Mouse (Mus musculus): Measurements from ENCODE around the gene Ankrd2. TPM values are rescaled to one million over a fixed set of nuclear protein-coding genes. Genes with fewer than 3 reads are reported as not detected.

The Ankrd2 gene
- polyA plus RNA-seq, 1 experiment, result 6.8 TPM

- WGBS, result 91% methylated on average over 1 of the region's 1 CpGs
- Histone ChIP-seq H3K4me1 (ENCODE audit: control insufficient read depth, insufficient read depth, insufficient read length) (no peaks in the 10 kb centered on the region), H3K36me3 (ENCODE audit: control insufficient read depth, insufficient read depth, low read length) (no peaks in the 10 kb centered on the region), H3K27me3 (ENCODE audit: control insufficient read depth, insufficient read depth, low read length) (no peaks in the 10 kb centered on the region), H3K4me3 (ENCODE audit: extremely low read depth, insufficient read depth, insufficient read length) (no peak overlapping the region), H3K27ac (ENCODE audit: insufficient read depth, low read length) (no peak overlapping the region)
- TF ChIP-seq POLR2A (IDR thresholded peaks at IDR 0.05; ENCODE audit: low read depth, low read length) (no peak), CTCF (IDR thresholded peaks at IDR 0.05; ENCODE audit: extremely low read depth, insufficient read depth, insufficient read length, insufficient replicate concordance) (no peak)
- no peak for DNase-seq (ENCODE audit: low read depth in 1 of 2, low spot score in 2 of 2)
These were observed 14.5 kb downstream of the Ankrd2 start for GRCm38 (mm10) chr19:42050251-42050650.

GRCm38 (mm10) chr19:42051351-42051750 is 15.6 kb downstream of the Ankrd2 start:
- H3K27ac ChIP-seq (ENCODE audit: insufficient read depth, low read length), result no peak overlapping the region
- H3K4me3 ChIP-seq (ENCODE audit: extremely low read depth, insufficient read depth, insufficient read length), result no peak overlapping the region
- no peaks in the 10 kb centered on the region for H3K4me1 ChIP-seq (ENCODE audit: control insufficient read depth, insufficient read depth, insufficient read length)
- H3K27me3 ChIP-seq (ENCODE audit: control insufficient read depth, insufficient read depth, low read length), result no peaks in the 10 kb centered on the region
- TF ChIP-seq POLR2A (IDR thresholded peaks at IDR 0.05; ENCODE audit: low read depth, low read length) (no peak), CTCF (IDR thresholded peaks at IDR 0.05; ENCODE audit: extremely low read depth, insufficient read depth, insufficient read length, insufficient replicate concordance) (no peak)
- no peak for DNase-seq (ENCODE audit: low read depth in 1 of 2, low spot score in 2 of 2)
- WGBS, result 86% methylated on average over 3 of the region's 3 CpGs
- H3K36me3 ChIP-seq (ENCODE audit: control insufficient read depth, insufficient read depth, low read length), result no peaks in the 10 kb centered on the region

GRCm38 (mm10) chr19:42051948-42052347 is 16.1 kb downstream of the Ankrd2 start, which contains the start of gene 4933411K16Rik:
4933411K16Rik (plus strand) TSS chr19:42052248.
- Histone ChIP-seq H3K4me3 (ENCODE audit: extremely low read depth, insufficient read depth, insufficient read length) (no peak within 1 kb of the TSS), H3K27ac (ENCODE audit: insufficient read depth, low read length) (no peak within 1 kb of the TSS), H3K36me3 (ENCODE audit: control insufficient read depth, insufficient read depth, low read length) (no peaks in the 10 kb centered on the region), H3K27me3 (ENCODE audit: control insufficient read depth, insufficient read depth, low read length) (no peaks in the 10 kb centered on the region), H3K4me1 (ENCODE audit: control insufficient read depth, insufficient read depth, insufficient read length) (no peaks in the 10 kb centered on the region)
- no peak for DNase-seq (ENCODE audit: low read depth in 1 of 2, low spot score in 2 of 2)
- WGBS, result 90% methylated on average over 4 of the region's 4 CpGs
- TF ChIP-seq POLR2A (IDR thresholded peaks at IDR 0.05; ENCODE audit: low read depth, low read length) (no peak), CTCF (IDR thresholded peaks at IDR 0.05; ENCODE audit: extremely low read depth, insufficient read depth, insufficient read length, insufficient replicate concordance) (no peak)

- H3K4me3 ChIP-seq (ENCODE audit: extremely low read depth, insufficient read depth, insufficient read length), result no peak overlapping the region
- WGBS, result 66% methylated on average over 6 of the region's 6 CpGs
- TF ChIP-seq CTCF (IDR thresholded peaks at IDR 0.05; ENCODE audit: extremely low read depth, insufficient read depth, insufficient read length, insufficient replicate concordance), result no peak
- TF ChIP-seq POLR2A (IDR thresholded peaks at IDR 0.05; ENCODE audit: low read depth, low read length), result no peak
- H3K27me3 ChIP-seq (ENCODE audit: control insufficient read depth, insufficient read depth, low read length), result no peaks in the 10 kb centered on the region
- H3K4me1 ChIP-seq (ENCODE audit: control insufficient read depth, insufficient read depth, insufficient read length), result no peaks in the 10 kb centered on the region
- DNase-seq (ENCODE audit: low read depth in 1 of 2, low spot score in 2 of 2), result no peak
- no peak overlapping the region for H3K27ac ChIP-seq (ENCODE audit: insufficient read depth, low read length)
- no peaks in the 10 kb centered on the region for H3K36me3 ChIP-seq (ENCODE audit: control insufficient read depth, insufficient read depth, low read length)
These were observed 18.5 kb downstream of the Ankrd2 start for GRCm38 (mm10) chr19:42054255-42054654.

- Histone ChIP-seq H3K36me3 (ENCODE audit: control insufficient read depth, insufficient read depth, low read length) (no peaks in the 10 kb centered on the region), H3K27me3 (ENCODE audit: control insufficient read depth, insufficient read depth, low read length) (no peaks in the 10 kb centered on the region), H3K27ac (ENCODE audit: insufficient read depth, low read length) (no peak overlapping the region), H3K4me1 (ENCODE audit: control insufficient read depth, insufficient read depth, insufficient read length) (no peaks in the 10 kb centered on the region), H3K4me3 (ENCODE audit: extremely low read depth, insufficient read depth, insufficient read length) (no peak overlapping the region)
- DNase-seq (ENCODE audit: low read depth in 1 of 2, low spot score in 2 of 2), result no peak
- no peak for TF ChIP-seq POLR2A (IDR thresholded peaks at IDR 0.05; ENCODE audit: low read depth, low read length)
- TF ChIP-seq CTCF (IDR thresholded peaks at IDR 0.05; ENCODE audit: extremely low read depth, insufficient read depth, insufficient read length, insufficient replicate concordance), result no peak
- 84% methylated on average over 2 of the region's 2 CpGs for WGBS
These were observed 20.1 kb downstream of the Ankrd2 start for GRCm38 (mm10) chr19:42055881-42056280.

GRCm38 (mm10) chr19:42056719-42057409 is 21.1 kb downstream of the Ankrd2 start:
- H3K4me3 ChIP-seq (ENCODE audit: extremely low read depth, insufficient read depth, insufficient read length), result no peak overlapping the region
- TF ChIP-seq CTCF (IDR thresholded peaks at IDR 0.05; ENCODE audit: extremely low read depth, insufficient read depth, insufficient read length, insufficient replicate concordance) (no peak), POLR2A (IDR thresholded peaks at IDR 0.05; ENCODE audit: low read depth, low read length) (no peak)
- 75% methylated on average over 6 of the region's 6 CpGs for WGBS
- H3K27ac ChIP-seq (ENCODE audit: insufficient read depth, low read length), result no peak overlapping the region
- no peaks in the 10 kb centered on the region for H3K27me3 ChIP-seq (ENCODE audit: control insufficient read depth, insufficient read depth, low read length)
- DNase-seq (ENCODE audit: low read depth in 1 of 2, low spot score in 2 of 2), result no peak
- no peaks in the 10 kb centered on the region for H3K36me3 ChIP-seq (ENCODE audit: control insufficient read depth, insufficient read depth, low read length)
- no peaks in the 10 kb centered on the region for H3K4me1 ChIP-seq (ENCODE audit: control insufficient read depth, insufficient read depth, insufficient read length)

GRCm38 (mm10) chr19:42058426-42058825 is 22.6 kb downstream of the Ankrd2 start:
- WGBS, result 68% methylated on average over 7 of the region's 7 CpGs
- DNase-seq (ENCODE audit: low read depth in 1 of 2, low spot score in 2 of 2), result no peak

More at GRCm38 (mm10) chr19:42058426-42058825, 22.6 kb downstream of the Ankrd2 start:
- H3K4me1 ChIP-seq (ENCODE audit: control insufficient read depth, insufficient read depth, insufficient read length), result no peaks in the 10 kb centered on the region
- H3K4me3 ChIP-seq (ENCODE audit: extremely low read depth, insufficient read depth, insufficient read length), result no peak overlapping the region
- TF ChIP-seq POLR2A (IDR thresholded peaks at IDR 0.05; ENCODE audit: low read depth, low read length) (no peak), CTCF (IDR thresholded peaks at IDR 0.05; ENCODE audit: extremely low read depth, insufficient read depth, insufficient read length, insufficient replicate concordance) (no peak)
- H3K27ac ChIP-seq (ENCODE audit: insufficient read depth, low read length), result no peak overlapping the region
- H3K36me3 ChIP-seq (ENCODE audit: control insufficient read depth, insufficient read depth, low read length), result no peaks in the 10 kb centered on the region
- no peaks in the 10 kb centered on the region for H3K27me3 ChIP-seq (ENCODE audit: control insufficient read depth, insufficient read depth, low read length)
